35 mouse cellular contexts compared by ENCODE assay signal in the genomic region with DNA sequence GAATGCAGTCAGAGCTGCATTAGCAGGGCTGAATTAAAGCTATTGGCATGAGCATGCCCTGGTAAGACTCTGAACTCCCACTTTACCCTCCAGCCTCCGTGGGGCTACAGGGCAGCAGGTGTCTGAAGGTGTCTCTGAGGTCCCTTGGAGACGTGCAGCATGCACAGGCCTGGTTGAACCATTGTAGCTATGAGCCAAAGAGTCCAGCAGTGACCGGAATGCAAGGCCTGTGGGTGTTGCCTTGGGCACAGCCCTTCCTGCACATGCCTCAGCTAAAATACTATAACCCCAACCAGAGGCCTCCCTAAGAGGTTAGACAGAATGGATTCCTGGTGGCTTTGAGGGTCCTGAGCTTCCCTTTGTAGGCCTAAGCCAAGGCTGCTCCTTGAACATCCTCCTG. TPM values are rescaled to one million over a fixed set of nuclear protein-coding genes. Genes with fewer than 3 reads are reported as not detected.
A peak's percentile ranks its signal among the peaks of the same experiment; 100 is the strongest.
DNase-seq lines count a peak whose midpoint lies in the region; ATAC-seq and TF ChIP-seq lines count a peak whose summit lies in the region.
"Had no signal": no experiment of that assay in that cellular context is flagged by ENCODE, and none has a peak within 500 bp of the region (broad histone marks: within the 10 kb centered on the region; RNA-seq: fewer than 3 reads in every experiment).

No protein-coding gene starts in this region.

- no peaks in the 10 kb centered on the region for H3K9me3 ChIP-seq in heart, embryonic 13.5 days
- no peaks in the 10 kb centered on the region for H3K9me3 ChIP-seq in heart, embryonic 15.5 days (replicated peaks)
- H3K9me3 ChIP-seq: embryonic facial prominence, embryonic 13.5 days; forebrain, embryonic 10.5 days; forebrain, embryonic 15.5 days; kidney, embryonic 15.5 days; limb, embryonic 13.5 days; lung, embryonic 15.5 days; midbrain, embryonic 10.5 days; neural tube, embryonic 13.5 days had no signal

- H3K9ac ChIP-seq in heart, embryonic 13.5 days = peak overlapping the region; percentile 84
- H3K9ac ChIP-seq in heart, embryonic 15.5 days = peak overlapping the region; percentile 55
- H3K9ac ChIP-seq: embryonic facial prominence, embryonic 13.5 days; forebrain, embryonic 15.5 days; kidney, embryonic 15.5 days; limb, embryonic 13.5 days; lung, embryonic 15.5 days; neural tube, embryonic 13.5 days had no signal

- ATAC-seq in heart, embryonic 13.5 days (ENCODE audit: extremely low read depth, insufficient number of reproducible peaks, low FRiP score, low TSS enrichment) = no peak
- peak; percentile 51; the same call in 1 of the 2 replicates for ATAC-seq in heart, embryonic 15.5 days (replicated peaks; ENCODE audit: insufficient number of reproducible peaks, insufficient read depth, low FRiP score, low read depth)
- ATAC-seq in CD4-positive, CD25-positive, alpha-beta regulatory T cell, adult 4 months = no peak
- ATAC-seq: forebrain, embryonic 15.5 days; hindbrain, embryonic 16.5 days; midbrain, embryonic 16.5 days had no signal

- H3K4me1 ChIP-seq in heart, embryonic 13.5 days = peaks cover 42% of the 10 kb centered on the region
- H3K4me1 ChIP-seq in heart, embryonic 15.5 days (replicated peaks) = peaks cover 22% of the 10 kb centered on the region
- peaks cover 25% of the 10 kb centered on the region for H3K4me1 ChIP-seq in olfactory bulb, adult 2 months (ENCODE audit: control insufficient read depth, insufficient read depth, low read length)
- H3K4me1 ChIP-seq: embryonic facial prominence, embryonic 13.5 days; forebrain, embryonic 15.5 days; kidney, embryonic 15.5 days; lung, embryonic 15.5 days; neural tube, embryonic 13.5 days had no signal

- peak overlapping the region; percentile 91 for H3K27ac ChIP-seq in gastrocnemius, adult 2 months
- H3K27ac ChIP-seq in heart, embryonic 13.5 days (replicated peaks) = peak overlapping the region; percentile 90
- H3K27ac ChIP-seq in heart, embryonic 15.5 days = peak overlapping the region; percentile 86
- 0 out of 2 replicates have a peak overlapping the region, but pooled peaks have one; percentile 1 for H3K27ac ChIP-seq in olfactory bulb, adult 2 months (ENCODE audit: insufficient read depth, low read depth, low read length)
- H3K27ac ChIP-seq: embryonic facial prominence, embryonic 13.5 days; forebrain, embryonic 10.5 days; forebrain, embryonic 15.5 days; kidney, embryonic 15.5 days; limb, embryonic 13.5 days; lung, embryonic 15.5 days; midbrain, embryonic 10.5 days; neural tube, embryonic 13.5 days had no signal

- DNase-seq in gastrocnemius, adult 2 months = no peak
- no peak for DNase-seq in gastrocnemius, postnatal 14 days
- DNase-seq in heart, adult 11 months = no peak
- no peak for DNase-seq in adrenal gland, adult (ENCODE audit: inconsistent age in 2 of 2, low spot score in 1 of 2)
- DNase-seq: adrenal gland, postnatal 14 days; cerebellum, adult 11-12 months; cerebellum, adult 9-11 months; embryo, embryonic 11 days; kidney, adult 18-20 months; kidney, postnatal 25 days; right cerebral cortex, postnatal 14 days; thymus, postnatal 4 days had no signal

- intact Hi-C loops in gastrocnemius, adult 2 months (cut with DNase I) = no loop called here
- intact Hi-C loops in gastrocnemius, postnatal 14 days (cut with DNase I; ENCODE audit: low total_unique reads) = no loop called here

- H3K36me3 ChIP-seq in heart, embryonic 13.5 days = peaks cover 27% of the 10 kb centered on the region
- H3K36me3 ChIP-seq in heart, embryonic 15.5 days = peaks cover 8% of the 10 kb centered on the region
- H3K36me3 ChIP-seq: embryonic facial prominence, embryonic 13.5 days; forebrain, embryonic 10.5 days; forebrain, embryonic 15.5 days; kidney, embryonic 15.5 days; limb, embryonic 13.5 days; lung, embryonic 15.5 days; midbrain, embryonic 10.5 days; neural tube, embryonic 13.5 days had no signal

- peaks cover 11% of the 10 kb centered on the region for H3K27me3 ChIP-seq in heart, embryonic 13.5 days (replicated peaks)
- peaks cover 6% of the 10 kb centered on the region for H3K27me3 ChIP-seq in heart, embryonic 15.5 days

- no peak for TF ChIP-seq POLR2A in olfactory bulb, adult 2 months (IDR thresholded peaks at IDR 0.05; ENCODE audit: insufficient read depth, low read depth, low read length)

- H3K4me3 ChIP-seq in gastrocnemius, adult 2 months = peak overlapping the region; percentile 78
- peak overlapping the region; percentile 56 for H3K4me3 ChIP-seq in heart, embryonic 13.5 days
- H3K4me3 ChIP-seq in heart, embryonic 15.5 days = peak overlapping the region; percentile 47
- no peak overlapping the region for H3K4me3 ChIP-seq in olfactory bulb, adult 2 months (ENCODE audit: insufficient read depth, low read depth, low read length)
- H3K4me3 ChIP-seq: embryonic facial prominence, embryonic 13.5 days; forebrain, embryonic 10.5 days; forebrain, embryonic 15.5 days; kidney, embryonic 15.5 days; limb, embryonic 13.5 days; lung, embryonic 15.5 days; midbrain, embryonic 10.5 days; neural tube, embryonic 13.5 days had no signal

- TF ChIP-seq CTCF in gastrocnemius, adult 2 months (IDR thresholded peaks at IDR 0.05) = no peak
- no peak for TF ChIP-seq CTCF in olfactory bulb, adult 2 months (IDR thresholded peaks at IDR 0.05; ENCODE audit: insufficient read depth, low read depth, low read length)

- WGBS in heart, embryonic 13.5 days = 41% methylated on average over 3 of the region's 3 CpGs
- WGBS in heart, embryonic 15.5 days = 51% methylated on average over 3 of the region's 3 CpGs
- WGBS in olfactory bulb, adult 2 months = 85% methylated on average over 3 of the region's 3 CpGs

- H3K4me2 ChIP-seq in heart, embryonic 13.5 days = peak overlapping the region; percentile 78
- H3K4me2 ChIP-seq in heart, embryonic 15.5 days = peak overlapping the region; percentile 77
- H3K4me2 ChIP-seq: embryonic facial prominence, embryonic 13.5 days; forebrain, embryonic 15.5 days; kidney, embryonic 15.5 days; limb, embryonic 13.5 days; liver, embryonic 11.5 days; lung, embryonic 15.5 days; neural tube, embryonic 13.5 days had no signal

RNA-seq across cellular contexts. Expression of a gene that starts 0.4 kb away (rescaled TPM):
- 10 to 100 TPM; 49.9 to 89.8 TPM for total RNA-seq in gastrocnemius, adult 2 months (2021)
- 10 to 100 TPM; 50.4 to 72.9 TPM for total RNA-seq in gastrocnemius, postnatal 14 days (2021)
- polyA plus RNA-seq in heart, embryonic 13.5 days (2015; fragmentation: Nextera tagmentation; extraction: Ambion mirVana) = 43.7 and 48.6 TPM in 2 replicates
- 47.7 and 50.5 TPM in 2 replicates for polyA plus RNA-seq in heart, embryonic 15.5 days (2015; fragmentation: Nextera tagmentation; extraction: Ambion mirVana)
- polyA plus RNA-seq in olfactory bulb, adult 2 months (2012; ENCODE audit: insufficient read depth, insufficient read length, low replicate concordance, missing spikeins) = not detected in 2 replicates
- polyA plus RNA-seq in CD4-positive, CD25-positive, alpha-beta regulatory T cell, adult 4 months (2017; shearing (Covaris generic)) = not detected
- total RNA-seq: granulocyte monocyte progenitor cell, adult 5-6 weeks; layer of hippocampus, postnatal 10 days; megakaryocyte progenitor cell, adult 5-6 weeks had no signal
- polyA plus RNA-seq: forebrain, embryonic 15.5 days had no signal

RNA-seq across cellular contexts. Expression of a gene that starts 15.0 kb away (rescaled TPM):
- 1 to 10 TPM in 1 of 2 experiments, under 1 TPM in 1; 0.67 to 1.4 TPM for total RNA-seq in gastrocnemius, adult 2 months (2021)
- 1 to 10 TPM; 2.0 to 2.6 TPM for total RNA-seq in gastrocnemius, postnatal 14 days (2021)
- 1.3 and 1.8 TPM in 2 replicates for polyA plus RNA-seq in heart, embryonic 13.5 days (2015; fragmentation: Nextera tagmentation; extraction: Ambion mirVana)
- 0.78 and 1.5 TPM in 2 replicates for polyA plus RNA-seq in heart, embryonic 15.5 days (2015; fragmentation: Nextera tagmentation; extraction: Ambion mirVana)
- polyA plus RNA-seq in olfactory bulb, adult 2 months (2012; ENCODE audit: insufficient read depth, insufficient read length, low replicate concordance, missing spikeins) = not detected in 2 replicates
- polyA plus RNA-seq in CD4-positive, CD25-positive, alpha-beta regulatory T cell, adult 4 months (2017; shearing (Covaris generic)) = not detected
- total RNA-seq: layer of hippocampus, adult 18-20 months had no signal

RNA-seq across cellular contexts. Expression of a gene that starts 29.4 kb away (rescaled TPM):
- not detected for total RNA-seq in gastrocnemius, adult 2 months (2021)
- total RNA-seq in gastrocnemius, postnatal 14 days (2021) = under 1 TPM; 0.07 to 0.18 TPM
- 0.07 TPM in 1 of 2 replicates, not detected in the other for polyA plus RNA-seq in heart, embryonic 13.5 days (2015; fragmentation: Nextera tagmentation; extraction: Ambion mirVana)
- 0.03 and 0.08 TPM in 2 replicates for polyA plus RNA-seq in heart, embryonic 15.5 days (2015; fragmentation: Nextera tagmentation; extraction: Ambion mirVana)
- polyA plus RNA-seq in olfactory bulb, adult 2 months (2012; ENCODE audit: insufficient read depth, insufficient read length, low replicate concordance, missing spikeins) = not detected in 2 replicates
- not detected for polyA plus RNA-seq in CD4-positive, CD25-positive, alpha-beta regulatory T cell, adult 4 months (2017; shearing (Covaris generic))
- total RNA-seq: adrenal gland, postnatal 14 days; gastrocnemius, adult 8-10 months had no signal
- polyA plus RNA-seq: embryonic facial prominence, embryonic 13.5 days; forebrain, embryonic 10.5 days; intestine, embryonic 14.5 days; liver, embryonic 16.5 days; midbrain, embryonic 10.5 days; stomach, embryonic 14.5 days had no signal

RNA-seq across cellular contexts. Expression of a gene that starts 47.4 kb away (rescaled TPM):
- 10 to 100 TPM; 38.3 to 44.6 TPM for total RNA-seq in gastrocnemius, adult 2 months (2021)
- total RNA-seq in gastrocnemius, postnatal 14 days (2021) = 10 to 100 TPM; 32.1 to 33.4 TPM
- polyA plus RNA-seq in heart, embryonic 13.5 days (2015; fragmentation: Nextera tagmentation; extraction: Ambion mirVana) = 92.0 and 107 TPM in 2 replicates
- polyA plus RNA-seq in heart, embryonic 15.5 days (2015; fragmentation: Nextera tagmentation; extraction: Ambion mirVana) = 96.7 and 110 TPM in 2 replicates
- not detected in 2 replicates for polyA plus RNA-seq in olfactory bulb, adult 2 months (2012; ENCODE audit: insufficient read depth, insufficient read length, low replicate concordance, missing spikeins)
- 10 to 100 TPM; 30.3 to 36.3 TPM for polyA plus RNA-seq in CD4-positive, CD25-positive, alpha-beta regulatory T cell, adult 4 months (2017; shearing (Covaris generic))

RNA-seq across cellular contexts. Expression of a gene that starts 53.1 kb away (rescaled TPM):
- 10 to 100 TPM in 1 of 2 experiments, 1 to 10 TPM in 1; 8.1 to 11.5 TPM for total RNA-seq in gastrocnemius, adult 2 months (2021)
- 10 to 100 TPM in 1 of 2 experiments, 1 to 10 TPM in 1; 9.5 to 10.2 TPM for total RNA-seq in gastrocnemius, postnatal 14 days (2021)
- polyA plus RNA-seq in heart, embryonic 13.5 days (2015; fragmentation: Nextera tagmentation; extraction: Ambion mirVana) = 12.6 and 15.9 TPM in 2 replicates
- 11.5 and 15.6 TPM in 2 replicates for polyA plus RNA-seq in heart, embryonic 15.5 days (2015; fragmentation: Nextera tagmentation; extraction: Ambion mirVana)
- polyA plus RNA-seq in olfactory bulb, adult 2 months (2012; ENCODE audit: insufficient read depth, insufficient read length, low replicate concordance, missing spikeins) = not detected in 2 replicates
- polyA plus RNA-seq in CD4-positive, CD25-positive, alpha-beta regulatory T cell, adult 4 months (2017; shearing (Covaris generic)) = 10 to 100 TPM; 57.1 to 91.0 TPM

Comparison
In these comparisons a context has a peak if more than half of its experiments do, and no peak if none do; other contexts are left out.
1. H3K27ac ChIP-seq: peak in every context shown above with its lines; median percentile 91 in gastrocnemius, adult 2 months; 90 in heart, embryonic 13.5 days; 86 in heart, embryonic 15.5 days; 1 in olfactory bulb, adult 2 months.
2. RNA of a gene that starts 0.4 kb away (polyA plus RNA-seq): 47.7 to 50.5 TPM in heart, embryonic 15.5 days and 43.7 to 48.6 TPM in heart, embryonic 13.5 days; not detected in olfactory bulb, adult 2 months and not detected in CD4-positive, CD25-positive, alpha-beta regulatory T cell, adult 4 months; every median in the first group is over 10 times any median in the second.